Comparison of ENCODE assay signal across 8 mouse cellular contexts in the genomic region with DNA sequence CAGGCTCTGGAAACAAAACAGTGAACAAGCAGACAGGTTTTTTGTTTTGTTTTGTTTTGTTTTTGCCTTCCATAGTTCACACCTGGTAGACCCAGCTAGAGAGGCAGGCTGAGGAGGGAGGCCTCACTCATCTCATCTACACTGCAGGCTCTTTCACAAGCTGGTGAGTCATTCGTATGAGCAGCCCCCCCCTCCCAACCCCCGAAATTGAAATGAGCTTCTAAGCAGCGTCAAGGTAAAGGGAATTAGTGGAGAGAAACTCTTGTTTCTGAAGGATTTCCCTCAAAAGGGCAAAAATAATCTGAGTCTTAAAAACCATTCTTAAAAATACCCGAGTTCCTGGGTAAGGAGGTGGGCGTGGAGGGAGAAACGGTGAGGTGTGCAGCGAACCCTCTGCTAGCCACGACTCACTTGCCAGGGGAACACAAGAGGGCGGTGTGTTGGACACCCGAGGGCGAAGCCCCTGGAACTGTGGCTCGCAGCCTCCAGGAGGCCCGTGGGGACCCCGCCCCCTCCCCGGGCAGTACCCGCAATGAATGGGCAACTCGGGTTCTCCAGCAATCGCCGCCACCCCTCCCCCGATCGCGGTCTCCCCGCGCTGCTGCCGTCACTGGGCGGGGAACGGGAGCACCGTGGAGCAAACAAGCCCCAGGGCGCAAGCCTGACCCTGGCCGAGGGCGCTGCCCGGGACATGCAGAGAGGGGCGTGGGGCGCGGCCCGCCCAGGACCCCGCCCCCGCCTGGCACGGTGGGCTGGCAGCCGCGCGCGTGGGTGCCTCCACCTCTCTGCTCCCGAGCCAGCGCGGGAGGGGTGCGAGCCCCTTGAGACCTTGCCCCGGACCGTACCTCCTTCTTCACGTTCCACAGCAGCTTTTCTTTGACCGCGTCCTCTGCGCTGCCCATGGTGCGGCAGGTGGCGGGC. TPM values are rescaled to one million over a fixed set of nuclear protein-coding genes. Genes with fewer than 3 reads are reported as not detected.
DNase-seq lines count a peak whose midpoint lies in the region; ATAC-seq and TF ChIP-seq lines count a peak whose summit lies in the region.

No protein-coding gene starts in this region.

- no peak for TF ChIP-seq POLR2A in CH12.LX (IDR thresholded peaks at IDR 0.05; ENCODE audit: low read depth, low read length)

- peak; percentile 65 for ATAC-seq in forebrain, embryonic 11.5 days (replicated peaks; ENCODE audit: low FRiP score)
- ATAC-seq in heart, postnatal 0 days (ENCODE audit: insufficient read depth, low read depth), result peak; percentile 54
- peak; percentile 62 for ATAC-seq in neural tube, embryonic 13.5 days (ENCODE audit: low read depth)

- TF ChIP-seq RAD21 in CH12.LX (IDR thresholded peaks at IDR 0.05; ENCODE audit: low read depth, low read length), result no peak; the same call in 1 of the 2 replicates

- H3K36me3 ChIP-seq in CH12.LX (replicated peaks in 1 of 2; ENCODE audit: control insufficient read depth in 1 of 2, insufficient read depth in 1 of 2, low read length in 1 of 2), result peaks cover 14 to 22% of the 10 kb centered on the region in 2 experiments
- no peaks in the 10 kb centered on the region; the same call in 1 of the 2 replicates for H3K36me3 ChIP-seq in forebrain, embryonic 11.5 days (ENCODE audit: control insufficient read depth, insufficient read depth, low read length)
- peaks cover 20% of the 10 kb centered on the region for H3K36me3 ChIP-seq in heart, postnatal 0 days (replicated peaks; ENCODE audit: control insufficient read depth, insufficient read depth, low read length)
- peaks cover 24% of the 10 kb centered on the region for H3K36me3 ChIP-seq in neural tube, embryonic 13.5 days

- H3K4me2 ChIP-seq in CH12.LX (ENCODE audit: insufficient read depth, low read depth, poor library complexity, severe bottlenecking), result peak overlapping the region; percentile 80
- H3K4me2 ChIP-seq in forebrain, embryonic 11.5 days (ENCODE audit: low read depth, low read length, severe bottlenecking), result peak overlapping the region; percentile 84
- H3K4me2 ChIP-seq in heart, postnatal 0 days (ENCODE audit: low read depth, low read length), result peak overlapping the region; percentile 91
- peak overlapping the region; percentile 90 for H3K4me2 ChIP-seq in neural tube, embryonic 13.5 days

- no peaks in the 10 kb centered on the region for H3K27me3 ChIP-seq in CH12.LX (replicated peaks)
- H3K27me3 ChIP-seq in forebrain, embryonic 11.5 days (ENCODE audit: control insufficient read depth, insufficient read depth, low read length), result no peaks in the 10 kb centered on the region
- H3K27me3 ChIP-seq in heart, postnatal 0 days (ENCODE audit: control insufficient read depth, insufficient read depth, low read length), result no peaks in the 10 kb centered on the region
- H3K27me3 ChIP-seq in neural tube, embryonic 13.5 days, result no peaks in the 10 kb centered on the region

- H3K27ac ChIP-seq in CH12.LX (ENCODE audit: insufficient read depth, low read depth), result peak overlapping the region; percentile 41
- peak overlapping the region; percentile 79 for H3K27ac ChIP-seq in forebrain, embryonic 11.5 days (ENCODE audit: low read depth, low read length)
- H3K27ac ChIP-seq in heart, postnatal 0 days (ENCODE audit: low read depth), result peak overlapping the region; percentile 60
- peak overlapping the region; percentile 94 for H3K27ac ChIP-seq in neural tube, embryonic 13.5 days (replicated peaks)

- H3K79me2 ChIP-seq in CH12.LX (replicated peaks; ENCODE audit: control insufficient read depth, extremely low read depth, insufficient read depth, poor library complexity, severe bottlenecking), result peaks cover 33% of the 10 kb centered on the region

- in situ Hi-C loops in CH12.LX (cut with MboI; ENCODE audit: low pct_ligation_motif_present, low pct_unique_long_range_greater_than_20kb, low sequenced_read_pairs), result no loop called here

- H3K9ac ChIP-seq in CH12.LX (ENCODE audit: insufficient read depth, low read depth), result peak overlapping the region; percentile 56
- H3K9ac ChIP-seq in forebrain, embryonic 11.5 days (ENCODE audit: low read length), result peak overlapping the region; percentile 85
- peak overlapping the region; percentile 63 for H3K9ac ChIP-seq in heart, postnatal 0 days (replicated peaks; ENCODE audit: low read depth, low read length)
- peak overlapping the region; percentile 93 for H3K9ac ChIP-seq in neural tube, embryonic 13.5 days

- peaks cover 5 to 30% of the 10 kb centered on the region in 2 experiments; a peak in 3 of 4 replicates for H3K4me1 ChIP-seq in CH12.LX (ENCODE audit: control insufficient read depth in 1 of 2, insufficient read depth in 2 of 2)
- H3K4me1 ChIP-seq in forebrain, embryonic 11.5 days (replicated peaks; ENCODE audit: control insufficient read depth, insufficient read depth, low read length), result no peaks in the 10 kb centered on the region; the same call in 1 of the 2 replicates
- peaks cover 7% of the 10 kb centered on the region; the same call in 1 of the 2 replicates for H3K4me1 ChIP-seq in heart, postnatal 0 days (ENCODE audit: control insufficient read depth, insufficient read depth)
- H3K4me1 ChIP-seq in neural tube, embryonic 13.5 days (replicated peaks), result peaks cover 51% of the 10 kb centered on the region

- dilution Hi-C loops in CH12.LX (cut with MboI; ENCODE audit: extremely low pct_ligation_motif_present, extremely low pct_unique_long_range_greater_than_20kb, low sequenced_read_pairs), result no loop called here

- under 1% methylated on average over 48 of the region's 55 CpGs for WGBS in forebrain, embryonic 11.5 days
- under 1% methylated on average over 49 of the region's 55 CpGs for WGBS in heart, postnatal 0 days
- 1% methylated on average over 54 of the region's 55 CpGs for WGBS in neural tube, embryonic 13.5 days

- H3K9me3 ChIP-seq in CH12.LX (replicated peaks; ENCODE audit: low read length), result no peaks in the 10 kb centered on the region
- no peaks in the 10 kb centered on the region for H3K9me3 ChIP-seq in forebrain, embryonic 11.5 days (ENCODE audit: control insufficient read depth, low read length)
- no peaks in the 10 kb centered on the region for H3K9me3 ChIP-seq in heart, postnatal 0 days (replicated peaks; ENCODE audit: control insufficient read depth, low read length)
- H3K9me3 ChIP-seq in neural tube, embryonic 13.5 days, result no peaks in the 10 kb centered on the region

- H3K4me3 ChIP-seq in CH12.LX (replicated peaks in 1 of 3; ENCODE audit: low read depth in 2 of 3, low read length in 2 of 3, poor library complexity in 1 of 3), result peak overlapping the region; percentile 51 to 97 (median 59)
- H3K4me3 ChIP-seq in forebrain, embryonic 11.5 days (ENCODE audit: low read depth, low read length), result peak overlapping the region; percentile 88
- H3K4me3 ChIP-seq in heart, postnatal 0 days (ENCODE audit: low read depth, low read length), result peak overlapping the region; percentile 69
- peak overlapping the region; percentile 90 for H3K4me3 ChIP-seq in neural tube, embryonic 13.5 days

- TF ChIP-seq CTCF in CH12.LX (conservative IDR thresholded peaks at IDR 0.05 in 1 of 2, IDR thresholded peaks at IDR 0.05 in 1 of 2; ENCODE audit: low read depth in 2 of 2, low read length in 2 of 2), result peak in 1 of 2 experiments; percentile 59; a peak in 2 of 4 replicates
- TF ChIP-seq CTCF in heart, postnatal 0 days (IDR thresholded peaks at IDR 0.05; ENCODE audit: low read depth), result peak; percentile 12; the same call in 1 of the 2 replicates

- DNase-seq in CH12.LX (ENCODE audit: extremely low read depth), result peak; percentile 46
- DNase-seq in c-Kit-positive CD71-negative TER-119-negative erythroid progenitor cells, embryonic 14.5 days (ENCODE audit: low read depth), result peak; percentile 54
- DNase-seq in forebrain, embryonic 11.5 days (ENCODE audit: low spot score), result peak; percentile 86
- peak; percentile 22 for DNase-seq in heart, postnatal 0 days (ENCODE audit: low spot score)
- peak; percentile 73 to 82 for DNase-seq in kidney, postnatal 4 days
- peak; percentile 74 to 83 for DNase-seq in lung, adult 18-20 months
- DNase-seq in testis, postnatal 10 days (ENCODE audit: low spot score), result peak; percentile 83

- TF ChIP-seq EP300 in CH12.LX (IDR thresholded peaks at IDR 0.05; ENCODE audit: low read length), result no peak
- TF ChIP-seq EP300 in heart, postnatal 0 days (IDR thresholded peaks at IDR 0.05; ENCODE audit: low read depth), result no peak

RNA-seq across cellular contexts. Expression of a gene that starts 0.6 kb away (rescaled TPM):
- total RNA-seq in CH12.LX (2012; rRNA removed) (2.4 and 3.8 TPM in 2 replicates), CH12.LX (2014; rRNA removed) (0.75 and 0.93 TPM in 2 replicates)
- 3.1 and 3.8 TPM in 2 replicates for polyA plus RNA-seq in CH12.LX (2012; ENCODE audit: insufficient read length, low read depth)
- polyA plus RNA-seq in forebrain, embryonic 11.5 days (2014; fragmentation: Nextera tagmentation; extraction: Ambion mirVana), result 8.6 and 9.2 TPM in 2 replicates
- total RNA-seq in heart, postnatal 0 days (2014; rRNA removed; ENCODE audit: low replicate concordance), result 9.2 and 11.7 TPM in 2 replicates
- polyA plus RNA-seq in heart, postnatal 0 days (2015; fragmentation: Nextera tagmentation; extraction: Ambion mirVana), result 2.3 and 2.5 TPM in 2 replicates
- 17.1 and 19.7 TPM in 2 replicates for polyA plus RNA-seq in neural tube, embryonic 13.5 days (2015; fragmentation: Nextera tagmentation; extraction: Ambion mirVana)

RNA-seq across cellular contexts. Expression of a gene that starts 1.6 kb away (rescaled TPM):
- total RNA-seq in CH12.LX (2012; rRNA removed), result 85.2 and 127 TPM in 2 replicates
- 101 and 105 TPM in 2 replicates for total RNA-seq in CH12.LX (2014; rRNA removed)
- polyA plus RNA-seq in CH12.LX (2012; ENCODE audit: insufficient read length, low read depth), result 149 and 162 TPM in 2 replicates
- 54.0 and 57.4 TPM in 2 replicates for polyA plus RNA-seq in forebrain, embryonic 11.5 days (2014; fragmentation: Nextera tagmentation; extraction: Ambion mirVana)
- 17.5 and 20.9 TPM in 2 replicates for total RNA-seq in heart, postnatal 0 days (2014; rRNA removed; ENCODE audit: low replicate concordance)
- 11.2 and 13.3 TPM in 2 replicates for polyA plus RNA-seq in heart, postnatal 0 days (2015; fragmentation: Nextera tagmentation; extraction: Ambion mirVana)
- polyA plus RNA-seq in neural tube, embryonic 13.5 days (2015; fragmentation: Nextera tagmentation; extraction: Ambion mirVana), result 30.2 and 31.9 TPM in 2 replicates

RNA-seq across cellular contexts. Expression of a gene that starts 29.4 kb away (rescaled TPM):
- 12.0 and 12.1 TPM in 2 replicates for total RNA-seq in CH12.LX (2012; rRNA removed)
- 8.0 and 9.0 TPM in 2 replicates for total RNA-seq in CH12.LX (2014; rRNA removed)
- polyA plus RNA-seq in CH12.LX (2012; ENCODE audit: insufficient read length, low read depth), result 14.8 and 18.5 TPM in 2 replicates
- polyA plus RNA-seq in forebrain, embryonic 11.5 days (2014; fragmentation: Nextera tagmentation; extraction: Ambion mirVana), result 19.8 TPM in 2 replicates
- 15.7 and 21.1 TPM in 2 replicates for total RNA-seq in heart, postnatal 0 days (2014; rRNA removed; ENCODE audit: low replicate concordance)
- 6.9 and 7.1 TPM in 2 replicates for polyA plus RNA-seq in heart, postnatal 0 days (2015; fragmentation: Nextera tagmentation; extraction: Ambion mirVana)
- 17.4 and 19.1 TPM in 2 replicates for polyA plus RNA-seq in neural tube, embryonic 13.5 days (2015; fragmentation: Nextera tagmentation; extraction: Ambion mirVana)

RNA-seq across cellular contexts. Expression of a gene that starts 29.5 kb away (rescaled TPM):
- total RNA-seq in CH12.LX (2012; rRNA removed), result 4.0 and 5.9 TPM in 2 replicates
- total RNA-seq in CH12.LX (2014; rRNA removed), result 5.7 and 6.7 TPM in 2 replicates
- 5.7 and 7.6 TPM in 2 replicates for polyA plus RNA-seq in CH12.LX (2012; ENCODE audit: insufficient read length, low read depth)
- polyA plus RNA-seq in forebrain, embryonic 11.5 days (2014; fragmentation: Nextera tagmentation; extraction: Ambion mirVana), result 25.3 and 26.3 TPM in 2 replicates
- total RNA-seq in heart, postnatal 0 days (2014; rRNA removed; ENCODE audit: low replicate concordance), result 16.3 and 34.0 TPM in 2 replicates
- polyA plus RNA-seq in heart, postnatal 0 days (2015; fragmentation: Nextera tagmentation; extraction: Ambion mirVana), result 14.5 and 15.8 TPM in 2 replicates
- polyA plus RNA-seq in neural tube, embryonic 13.5 days (2015; fragmentation: Nextera tagmentation; extraction: Ambion mirVana), result 34.9 and 36.5 TPM in 2 replicates

Comparison
In these comparisons a context has a peak if more than half of its experiments do, and no peak if none do; other contexts are left out.
1. Peak in every context shown above with its lines: DNase-seq, ATAC-seq, H3K4me3 ChIP-seq and H3K27ac ChIP-seq.
2. DNase-seq: peak in every context shown above with its lines; median percentile 86 in forebrain, embryonic 11.5 days; 83 in testis, postnatal 10 days; 78 in lung, adult 18-20 months; 78 in kidney, postnatal 4 days; 54 in c-Kit-positive CD71-negative TER-119-negative erythroid progenitor cells, embryonic 14.5 days; 46 in CH12.LX; 22 in heart, postnatal 0 days.
3. H3K27ac ChIP-seq: peak in every context shown above with its lines; median percentile 94 in neural tube, embryonic 13.5 days; 79 in forebrain, embryonic 11.5 days; 60 in heart, postnatal 0 days; 41 in CH12.LX.